Mouse (Mus musculus) ES-E14 (cell line): Measurements from ENCODE around the gene Josd2.

Experiments
- CHD2 ChIP-seq: IDR thresholded peaks from 2 replicates; pipeline ENCODE4 v1.6.1; 2014; ENCODE audit warnings: mild to moderate bottlenecking, low read depth, low read length, inconsistent platforms
- HCFC1 ChIP-seq: IDR thresholded peaks from 2 replicates; pipeline ENCODE4 v1.6.1; 2012; ENCODE audit warnings: low read length, inconsistent platforms, borderline replicate concordance; ENCODE audit not compliant: insufficient read depth
- MAFK ChIP-seq: IDR thresholded peaks from 2 replicates; pipeline ENCODE4 v1.6.1; 2014; ENCODE audit warnings: mild to moderate bottlenecking, low read depth, low read length, inconsistent platforms; ENCODE audit not compliant: insufficient read depth
- ZNF384 ChIP-seq: IDR thresholded peaks from 2 replicates; pipeline ENCODE4 v1.6.1; 2012; ENCODE audit warnings: low read depth, low read length, inconsistent platforms

DNA sequence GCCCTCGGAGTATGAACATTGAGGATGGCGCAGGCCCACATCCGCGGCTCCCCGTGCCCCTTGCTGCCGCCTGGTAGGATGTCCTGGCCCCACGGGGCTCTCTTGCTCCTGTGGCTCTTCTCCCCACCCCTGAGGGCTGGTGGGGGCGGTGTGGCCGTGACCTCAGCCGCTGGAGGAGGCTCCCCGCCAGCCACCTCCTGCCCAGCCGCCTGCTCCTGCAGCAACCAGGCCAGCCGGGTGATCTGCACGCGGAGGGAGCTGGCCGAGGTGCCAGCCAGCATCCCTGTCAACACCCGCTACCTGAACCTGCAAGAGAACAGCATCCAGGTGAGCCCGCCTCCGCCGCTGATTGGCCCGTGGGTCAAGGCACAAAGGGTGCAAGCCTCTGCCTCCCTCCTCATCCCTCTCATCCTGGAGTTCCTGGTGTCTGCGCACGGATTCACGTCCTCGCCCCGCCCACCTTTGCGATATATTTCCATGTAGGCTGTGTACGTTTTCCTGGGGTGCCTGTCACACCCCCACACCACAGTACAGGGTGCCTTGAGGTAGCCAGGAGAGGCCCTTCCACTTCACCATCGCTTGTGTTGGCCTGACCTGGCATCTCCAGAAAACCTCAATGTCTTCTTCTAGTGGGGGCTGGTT, 22.8 kb upstream of the Josd2 start:
- no peak for TF ChIP-seq CHD2
- no peak for TF ChIP-seq MAFK
- no peak for TF ChIP-seq ZNF384
- no peak for TF ChIP-seq HCFC1
